Mouse (Mus musculus): ENCODE results near the gene Neb.
A peak's percentile ranks its signal among the peaks of the same experiment; 100 is the strongest.

Neb gene

DNA sequence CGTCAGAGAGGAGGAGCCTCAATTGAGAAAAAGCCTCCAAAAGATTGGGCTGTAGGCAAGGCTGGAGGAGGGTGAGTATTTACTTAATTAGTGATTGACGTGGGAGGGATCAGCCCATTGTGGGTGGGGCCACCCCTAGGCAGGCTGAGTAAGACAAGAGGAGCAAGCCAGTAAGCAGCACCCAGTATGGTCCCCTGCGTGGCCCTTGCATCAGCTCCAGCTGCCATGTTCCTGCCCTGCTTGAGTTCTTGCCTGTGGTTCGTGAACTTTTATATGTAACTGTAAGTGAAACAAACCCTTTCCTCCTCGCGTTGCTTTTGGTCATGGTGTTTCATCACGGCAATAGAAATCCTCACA lies at the start of gene Neb:
TSS of gene Neb (minus strand) at position 27 of the 357 bp plus-strand sequence.
- peak; percentile 21 for DNase-seq (ENCODE audit: inconsistent ontology term)

DNA sequence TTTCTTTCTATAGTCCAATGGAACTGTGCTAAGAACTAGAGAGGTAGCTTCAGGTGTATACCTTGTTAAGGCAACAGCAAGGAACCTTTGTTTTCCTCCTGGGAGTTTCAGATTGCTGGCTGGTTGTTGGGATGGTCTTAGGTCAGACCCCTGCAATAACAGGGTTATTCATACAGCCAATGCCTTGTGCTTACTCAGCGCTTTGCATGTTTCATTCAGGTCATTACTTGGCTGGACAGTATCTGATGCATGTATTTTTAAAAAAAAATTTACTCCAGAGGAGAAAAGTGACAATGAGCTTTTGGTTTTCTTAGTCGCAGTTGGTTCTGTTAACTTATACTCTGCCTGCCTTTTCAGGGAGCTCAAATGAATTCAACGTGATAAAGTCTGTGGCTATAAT lies 49.1 kb upstream of the Neb start:
- DNase-seq (ENCODE audit: inconsistent ontology term): no peak

DNA sequence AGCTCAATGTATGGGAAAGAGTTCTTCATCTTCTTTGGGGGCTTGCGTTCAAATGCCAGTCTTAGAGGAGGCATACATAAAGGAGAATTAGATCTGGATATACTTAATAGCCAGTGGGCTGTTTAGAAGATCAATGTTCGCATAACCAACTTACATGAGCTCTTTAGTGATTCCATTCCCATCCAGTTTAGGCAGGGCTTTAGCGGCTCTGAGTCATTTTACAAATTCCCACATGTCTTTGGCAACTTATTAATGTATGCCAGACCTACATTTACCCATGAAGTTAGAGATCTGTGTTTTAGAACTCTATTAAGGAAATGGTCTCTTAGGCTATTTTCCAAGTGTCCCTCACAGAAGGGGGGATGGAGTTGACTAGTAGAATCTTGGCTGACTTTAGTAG lies 47.8 kb upstream of the Neb start:
- no peak for DNase-seq (ENCODE audit: inconsistent ontology term)

DNA sequence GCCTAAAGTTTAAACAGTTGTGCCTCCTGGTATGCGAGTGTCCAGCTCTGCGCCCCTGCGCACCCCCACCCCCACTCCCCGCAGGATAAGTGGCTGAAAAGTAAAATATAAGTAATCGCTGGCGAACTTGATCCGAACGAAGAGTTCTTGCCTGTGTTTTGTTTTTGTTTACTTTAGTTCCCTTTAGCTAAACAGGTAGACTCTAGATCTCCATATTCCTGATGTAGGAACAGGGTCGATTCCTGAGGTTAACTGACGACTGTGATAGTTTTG lies 47.2 kb upstream of the Neb start:
- no peak for DNase-seq (ENCODE audit: inconsistent ontology term)

DNA sequence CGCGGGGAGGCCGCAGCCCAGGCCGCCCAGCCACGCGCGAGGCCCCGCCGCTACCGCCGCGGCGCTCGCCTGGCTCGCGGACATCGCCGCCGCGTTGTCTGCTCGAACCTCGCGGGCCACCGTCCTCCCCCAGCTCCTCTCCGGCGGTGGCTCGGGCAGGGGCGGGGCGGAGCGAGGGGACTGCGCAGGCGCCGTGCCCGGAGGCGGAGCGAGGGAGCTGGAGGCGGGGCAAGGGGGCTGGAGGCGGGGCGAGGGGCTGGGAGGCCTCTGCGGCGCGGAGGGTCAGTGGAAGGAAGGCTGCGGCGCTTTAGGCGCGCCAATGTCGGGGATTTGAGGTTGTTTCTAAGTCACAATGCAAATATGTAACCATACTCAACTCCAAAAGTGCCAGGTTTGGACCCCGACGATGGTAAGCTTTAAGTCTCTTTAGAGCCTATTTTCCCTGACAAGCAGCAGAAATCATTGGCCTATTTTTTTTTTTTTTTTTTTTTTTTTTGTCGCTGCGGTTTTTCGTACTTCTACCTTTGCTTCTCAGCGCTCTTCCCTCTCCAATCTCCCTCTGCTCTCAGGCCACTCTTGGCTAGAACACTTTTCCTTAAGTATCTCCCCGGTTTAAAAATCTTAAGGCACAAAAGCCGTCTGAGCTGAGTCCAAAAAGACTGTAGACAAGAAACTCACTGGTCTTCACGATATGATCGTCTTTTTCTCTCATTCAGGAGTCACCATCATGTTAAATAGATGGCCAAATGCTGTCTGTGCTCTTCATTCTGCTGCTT lies 46.7 kb upstream of the Neb start, which contains the start of gene Arl5a:
TSS of gene Arl5a (minus strand) at position 155 of the 776 bp plus-strand sequence.
- DNase-seq (ENCODE audit: inconsistent ontology term): peak; percentile 98

DNA sequence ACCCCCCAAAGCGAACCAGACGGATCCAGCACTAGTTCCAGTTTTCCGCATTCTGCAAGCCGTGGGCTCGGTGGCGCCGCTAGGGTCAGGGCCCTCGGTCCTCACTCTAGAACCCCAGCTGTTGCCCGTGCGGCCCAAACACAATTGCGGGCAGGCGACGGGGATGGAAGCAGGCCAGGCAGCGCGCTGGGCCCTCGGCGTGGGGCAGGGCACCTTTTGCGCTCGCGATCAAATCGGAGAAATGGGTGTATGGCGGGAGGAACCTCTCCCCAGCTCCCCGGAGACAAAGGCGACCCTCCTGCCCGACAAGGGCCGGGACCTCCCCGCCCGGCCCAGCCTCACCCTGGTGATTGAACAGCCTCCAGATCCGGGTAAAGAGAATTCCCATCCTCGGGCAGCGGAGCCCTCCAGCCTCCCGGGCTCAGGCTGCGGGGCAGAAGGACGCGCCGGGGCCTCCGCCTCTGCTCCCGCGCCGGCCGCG lies 46.0 kb upstream of the Neb start:
- peak; percentile 65 for DNase-seq (ENCODE audit: inconsistent ontology term)

DNA sequence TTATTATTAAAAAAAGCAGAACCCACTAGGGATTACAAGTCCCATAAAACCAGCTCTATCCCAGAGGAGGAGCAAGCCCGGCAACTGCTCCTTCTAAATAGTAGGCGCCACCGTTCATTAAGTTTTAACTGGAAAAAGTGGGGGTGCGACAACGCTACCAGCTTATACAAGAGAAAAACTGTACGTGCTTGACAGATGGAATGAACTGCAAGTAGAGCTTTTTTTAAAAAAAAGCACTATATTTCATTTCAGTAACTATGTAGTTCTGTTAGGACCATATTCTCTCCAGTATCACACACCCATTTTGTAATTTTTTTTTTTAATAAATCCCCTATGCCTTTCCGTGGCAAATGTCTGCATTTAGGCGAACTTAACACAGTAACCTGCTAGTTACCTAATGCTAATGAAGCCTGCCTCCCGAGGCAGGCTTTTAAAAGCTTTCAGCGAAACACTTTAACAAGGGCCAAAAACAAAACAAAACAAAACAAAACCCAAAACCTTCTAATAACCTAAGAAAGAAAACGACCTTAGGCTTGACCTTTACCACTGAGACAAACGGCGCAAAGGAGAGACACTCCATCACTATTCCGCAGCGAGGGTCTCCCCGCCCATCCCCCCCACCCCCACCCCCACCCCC lies 45.5 kb upstream of the Neb start:
- peak; percentile 36 for DNase-seq (ENCODE audit: inconsistent ontology term)

DNA sequence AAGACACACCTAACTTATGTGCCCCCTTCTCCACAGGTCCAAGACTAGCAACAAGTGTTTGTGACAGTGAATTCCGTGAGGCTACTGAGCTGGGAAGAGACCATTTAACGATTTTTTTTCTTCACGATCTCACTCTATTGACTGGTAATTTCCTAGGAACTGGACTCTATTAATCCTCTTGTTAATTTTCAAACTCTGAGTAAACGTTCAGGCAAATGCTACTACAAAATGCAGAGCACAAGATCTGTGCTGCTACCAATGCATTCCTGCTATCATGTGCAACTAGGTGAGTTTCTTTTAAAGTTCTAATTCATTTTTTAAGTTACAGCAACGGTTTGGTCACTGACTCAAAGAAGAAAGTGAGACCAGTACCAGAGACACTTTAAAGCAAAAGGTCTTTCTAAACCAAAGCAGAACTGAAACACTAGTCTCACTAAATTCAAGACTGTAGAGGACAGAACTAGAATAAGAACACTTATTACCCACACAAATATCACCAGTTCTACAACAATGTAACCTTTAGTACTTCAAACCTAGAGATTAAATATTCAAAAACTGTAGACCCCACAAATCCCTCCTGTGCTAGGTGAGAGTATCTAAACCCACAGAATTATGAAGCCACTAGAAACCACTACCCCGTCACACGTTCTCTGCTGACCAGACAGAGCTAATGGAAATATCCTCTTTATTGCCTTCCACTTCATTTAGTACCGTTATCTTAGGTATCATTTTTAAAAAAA lies 44.8 kb upstream of the Neb start:
- no peak for DNase-seq (ENCODE audit: inconsistent ontology term)

DNA sequence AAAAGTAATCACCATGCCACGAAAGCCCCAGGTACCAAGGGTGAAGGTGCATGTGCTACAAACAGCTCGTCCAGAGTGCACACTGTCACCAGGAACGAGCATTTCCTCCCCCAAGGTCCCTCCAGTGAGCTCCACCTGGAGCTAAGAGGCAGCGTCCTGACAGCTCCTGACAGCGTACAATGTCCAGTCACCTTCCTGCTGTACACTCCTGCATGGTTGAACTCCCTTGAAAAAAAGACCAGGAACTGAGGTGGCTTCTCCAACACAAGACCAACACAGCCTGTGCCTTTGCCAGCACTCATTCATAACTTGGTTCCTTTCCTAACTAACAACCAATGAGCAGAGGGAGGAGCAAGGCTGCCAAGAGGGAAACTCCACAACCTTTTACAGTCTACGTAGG lies 42.9 kb upstream of the Neb start:
- DNase-seq (ENCODE audit: inconsistent ontology term): peak; percentile 36

DNA sequence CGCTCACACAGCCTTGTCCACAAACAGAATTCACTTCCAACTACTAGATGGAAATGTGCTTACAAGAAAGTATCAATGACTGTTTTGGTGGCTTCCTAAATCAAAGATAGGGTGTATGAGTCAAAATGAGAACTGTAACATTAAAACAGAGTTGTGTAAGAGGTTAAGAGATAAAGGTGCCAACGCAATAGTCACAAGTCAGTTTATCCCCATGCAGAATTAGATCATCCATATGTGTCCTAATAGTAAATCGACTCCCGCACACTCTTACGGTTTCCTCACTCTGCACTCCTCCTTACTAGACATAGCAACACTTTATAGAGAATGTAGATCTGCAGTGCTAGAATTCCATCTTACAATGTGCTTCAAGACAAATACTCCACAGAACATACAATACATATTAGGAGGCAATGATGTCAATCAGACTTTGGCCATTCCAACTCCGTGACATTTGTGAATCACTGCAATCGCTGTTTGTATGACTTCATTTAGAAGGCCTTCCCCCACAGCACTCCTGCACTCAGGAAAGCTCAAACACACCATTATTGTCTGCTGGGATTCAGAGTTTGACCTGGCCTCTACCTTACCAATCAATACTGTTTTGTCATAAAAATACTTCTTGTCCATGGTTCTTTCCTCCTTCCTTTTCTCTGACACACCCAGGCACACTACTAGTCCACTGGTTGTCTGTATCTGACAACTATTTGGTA lies 41.9 kb upstream of the Neb start:
- DNase-seq (ENCODE audit: inconsistent ontology term): no peak

DNA sequence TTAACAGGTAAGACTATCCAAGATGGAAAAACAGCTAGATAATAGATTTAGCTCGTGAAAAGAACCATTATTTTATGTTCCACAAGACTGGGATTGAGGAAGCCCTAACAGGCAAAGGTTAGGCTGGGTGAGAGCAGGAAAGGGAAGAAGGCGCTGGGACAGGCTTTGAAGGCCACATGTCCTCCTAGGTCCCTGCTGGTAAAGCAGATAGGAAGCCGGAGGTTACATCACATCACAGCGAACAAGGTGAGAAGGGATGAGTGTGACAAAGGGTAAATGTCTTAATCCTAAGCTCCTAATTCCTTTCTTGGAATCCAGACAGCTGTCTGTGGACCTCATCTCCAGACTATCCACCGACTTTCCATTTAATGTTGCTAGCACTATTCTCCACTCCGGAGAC lies 41.0 kb upstream of the Neb start:
- DNase-seq (ENCODE audit: inconsistent ontology term): no peak

DNA sequence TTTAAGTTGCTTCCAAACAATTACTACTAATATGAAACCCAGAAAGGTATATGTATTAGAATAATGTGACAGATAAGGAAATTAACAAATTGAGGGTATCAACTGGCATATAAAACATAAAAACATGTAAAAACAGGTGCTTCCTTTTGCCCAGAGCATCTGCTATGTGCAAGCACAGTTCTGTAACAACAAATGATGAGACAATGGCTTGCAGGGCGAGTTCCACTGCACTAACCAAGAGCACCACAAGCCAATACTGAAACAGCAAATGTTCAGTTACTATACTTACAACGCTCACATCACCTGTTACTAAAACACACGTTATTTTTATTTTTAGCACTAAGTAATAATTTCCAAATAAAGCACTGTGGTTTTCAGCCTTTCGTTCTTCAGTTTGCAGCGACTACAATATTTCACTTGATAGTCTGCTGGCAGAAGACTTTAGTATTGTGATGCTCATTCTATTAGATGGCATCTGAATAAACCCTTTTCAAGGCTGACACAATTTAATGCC lies 34.3 kb upstream of the Neb start:
- no peak for DNase-seq (ENCODE audit: inconsistent ontology term)

DNA sequence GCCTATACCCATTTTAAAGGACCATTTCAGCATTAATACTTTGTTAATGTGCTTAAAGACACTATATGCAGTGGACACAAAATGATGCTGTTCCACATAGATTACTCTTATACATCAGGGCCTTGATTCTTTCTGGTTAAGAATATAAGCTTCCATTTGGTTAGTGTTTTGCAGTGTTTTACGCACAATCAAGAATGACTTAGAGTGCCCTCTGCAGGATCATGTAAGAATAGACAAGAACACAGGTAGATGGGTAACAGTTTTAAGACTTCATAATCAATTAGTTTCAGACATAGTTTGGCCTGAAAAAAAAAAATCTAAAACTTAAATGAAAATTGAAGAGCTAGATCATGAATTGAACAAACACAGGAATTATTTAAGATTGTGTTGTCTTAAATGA lies 28.2 kb upstream of the Neb start:
- no peak for DNase-seq (ENCODE audit: inconsistent ontology term)

DNA sequence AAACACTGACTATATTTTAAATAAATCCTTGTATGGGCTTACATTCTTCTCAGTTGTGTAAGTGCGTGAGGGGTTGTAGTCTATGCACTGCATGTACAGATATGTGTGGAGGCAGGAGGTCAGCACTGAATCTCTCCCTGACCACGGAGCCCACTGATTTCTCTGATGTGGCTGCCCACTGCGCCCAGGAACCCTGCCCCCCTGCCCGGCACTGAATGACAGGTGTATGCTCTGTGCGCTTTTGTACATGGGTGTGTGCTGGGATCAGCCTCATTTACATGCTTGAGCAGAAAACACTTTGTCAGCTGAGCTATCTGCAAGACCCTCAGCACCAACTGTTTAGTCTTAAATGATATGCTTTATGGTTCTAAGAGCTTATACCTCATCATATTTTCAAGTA lies 27.0 kb upstream of the Neb start:
- no peak for DNase-seq (ENCODE audit: inconsistent ontology term)

DNA sequence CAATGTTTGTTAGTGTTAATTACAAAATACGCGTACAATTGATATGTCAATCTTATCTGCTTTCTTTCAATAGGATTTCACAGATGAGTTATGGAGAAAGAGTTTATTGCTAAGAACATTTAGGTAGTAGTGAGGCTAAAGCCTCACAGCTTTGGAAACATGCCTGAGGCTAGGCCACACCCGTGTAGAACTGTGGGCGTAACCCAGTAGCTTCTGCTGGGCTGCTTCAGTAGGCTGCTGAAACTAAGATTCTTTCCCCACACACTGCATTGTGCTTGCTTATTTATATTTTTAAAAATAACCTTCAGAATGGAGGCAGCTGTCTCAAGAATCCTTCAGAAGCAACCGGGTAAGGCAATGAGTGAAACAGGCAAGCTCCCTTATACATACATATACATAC lies 16.3 kb upstream of the Neb start:
- no peak for DNase-seq (ENCODE audit: inconsistent ontology term)

DNA sequence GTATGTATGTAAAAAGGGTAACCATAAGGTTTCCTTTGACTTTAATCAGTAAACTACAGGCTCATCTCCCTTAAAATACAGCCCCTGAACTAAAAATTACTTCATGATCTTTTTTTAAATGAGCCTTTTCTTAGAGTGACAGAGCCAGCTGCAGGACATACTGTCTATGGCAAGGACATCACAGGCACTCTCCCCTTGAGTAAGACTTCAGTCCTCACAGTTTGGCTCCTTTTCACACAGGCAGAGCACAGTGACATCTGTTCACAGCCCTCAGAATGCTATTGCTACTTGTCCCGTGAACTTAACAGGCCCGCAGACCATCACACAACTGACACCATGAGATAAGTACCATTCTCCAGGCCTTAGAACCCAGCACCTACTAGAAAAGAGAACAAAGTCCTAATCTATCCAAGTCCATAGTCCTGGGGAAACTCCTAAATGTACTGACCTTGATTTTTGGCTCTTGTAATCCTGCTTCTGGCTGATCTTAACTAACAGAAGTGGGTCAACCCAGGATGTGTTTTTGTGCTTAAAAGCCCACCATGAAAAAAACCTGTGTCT lies 12.2 kb upstream of the Neb start:
- DNase-seq (ENCODE audit: inconsistent ontology term): no peak

DNA sequence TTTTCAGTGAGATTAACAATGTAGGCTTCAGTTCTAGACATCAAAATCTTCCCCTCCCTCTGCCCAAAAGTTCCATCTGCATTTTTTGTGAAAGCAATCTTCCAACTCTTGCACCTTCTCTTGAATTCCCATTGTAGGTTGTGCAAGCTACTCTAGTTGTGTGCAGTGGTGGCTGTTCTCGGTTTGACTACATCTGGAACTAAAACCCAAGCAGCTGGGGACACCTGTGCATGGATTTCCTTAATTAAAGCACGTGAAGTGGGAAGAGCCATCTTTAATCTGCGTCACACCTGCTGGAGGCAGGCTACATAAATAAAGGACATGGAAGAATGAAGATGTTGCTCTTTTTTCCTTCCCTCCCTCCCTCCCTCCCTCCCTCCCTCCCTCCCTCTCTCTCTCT lies 11.7 kb upstream of the Neb start:
- DNase-seq (ENCODE audit: inconsistent ontology term): no peak

DNA sequence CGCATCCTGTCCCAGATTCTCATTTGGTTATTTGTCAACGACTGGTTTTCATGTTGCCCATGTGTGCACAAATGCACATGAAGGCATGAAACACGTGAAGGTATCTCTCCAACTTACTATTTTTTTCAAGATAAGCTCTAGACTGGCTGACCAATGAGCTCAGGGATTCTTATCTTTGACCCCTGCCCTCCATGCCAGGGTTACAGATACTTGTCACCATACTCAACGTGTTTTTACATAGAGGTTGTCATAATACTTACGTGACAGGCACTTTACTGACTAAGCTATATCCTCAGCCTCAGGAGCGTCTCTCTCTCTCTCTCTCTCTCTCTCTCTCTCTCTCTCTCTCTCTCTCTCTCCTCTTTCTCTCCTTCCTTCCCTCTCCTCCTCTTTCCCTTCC lies 8.2 kb upstream of the Neb start:
- no peak for DNase-seq (ENCODE audit: inconsistent ontology term)

DNA sequence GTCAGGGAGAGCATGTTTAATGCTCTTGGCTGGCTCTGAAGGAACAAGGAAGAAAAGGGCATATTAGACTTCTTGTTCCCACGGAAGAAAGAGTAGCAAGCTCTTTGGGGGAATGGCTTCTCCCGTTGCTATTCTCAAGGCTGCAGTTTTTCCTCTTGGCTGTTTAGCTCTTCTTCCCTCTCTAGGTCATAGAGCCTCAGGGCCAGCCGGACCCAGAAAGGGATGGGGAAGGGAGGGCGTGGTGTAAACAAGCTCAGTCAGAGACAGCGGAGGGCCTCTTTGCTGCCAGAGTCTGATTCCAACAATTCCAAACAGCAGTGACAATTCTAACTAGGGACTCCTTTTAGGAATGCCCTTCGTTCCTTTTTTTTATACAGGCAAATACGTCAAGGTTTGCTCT lies 7.8 kb upstream of the Neb start:
- no peak for DNase-seq (ENCODE audit: inconsistent ontology term)

DNA sequence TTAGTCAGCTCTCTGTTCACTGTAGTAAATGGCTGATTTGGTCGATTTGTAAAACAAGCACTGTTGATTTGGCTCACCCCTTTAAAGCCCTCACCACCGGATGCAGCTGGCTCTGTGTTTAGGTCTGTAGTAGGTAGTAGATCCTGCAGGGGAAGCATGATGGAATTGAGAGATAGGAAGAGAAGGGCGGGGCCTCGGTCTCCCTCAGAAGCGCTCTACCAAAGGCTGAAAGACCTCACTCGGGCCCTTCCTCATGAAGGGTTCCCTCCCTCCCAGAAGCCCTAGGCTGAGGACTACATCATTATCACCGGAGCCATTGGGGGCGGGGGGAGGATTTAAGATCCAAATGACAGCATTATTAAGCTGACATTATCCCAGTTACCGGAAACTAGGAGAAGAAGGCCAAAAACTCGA lies 581 bp upstream of the Neb start:
- DNase-seq (ENCODE audit: inconsistent ontology term): no peak

DNA sequence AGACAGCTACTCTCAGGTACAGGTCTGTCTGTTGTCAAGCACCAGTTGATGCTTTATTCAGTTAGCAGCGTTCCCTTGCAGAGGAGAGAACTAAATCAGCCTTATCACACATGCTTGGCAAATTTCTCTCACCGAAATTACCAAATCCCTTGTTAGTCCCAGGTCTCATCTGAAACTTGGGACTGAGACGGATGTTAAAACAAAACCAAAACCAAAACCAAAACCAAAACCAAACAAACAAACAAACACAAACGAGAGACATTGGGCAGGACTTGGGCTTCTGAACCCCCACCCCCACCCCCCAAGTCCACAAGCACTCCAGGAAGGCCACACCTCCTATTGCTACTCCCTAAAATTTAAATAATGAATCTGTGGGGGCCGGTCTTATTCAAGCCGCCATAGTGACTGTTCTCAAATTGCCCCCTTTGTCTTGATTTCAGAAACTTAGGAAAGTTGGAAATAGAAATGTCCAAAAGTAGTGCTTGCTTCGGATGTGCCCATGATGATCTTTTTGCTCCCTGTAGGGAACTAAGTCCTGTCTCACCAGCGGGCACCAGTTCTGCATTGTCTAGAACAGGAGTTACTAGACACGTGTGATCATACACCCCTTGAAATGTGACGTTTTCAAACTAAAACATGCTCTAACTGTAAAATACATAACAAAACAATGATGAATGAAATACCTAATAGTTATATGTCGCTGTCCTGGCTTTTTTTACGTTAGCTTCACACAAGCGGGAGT lies 397 bp downstream of the Neb start:
- DNase-seq (ENCODE audit: inconsistent ontology term): no peak
